Mouse (Mus musculus) thymus, adult 2 months (tissue): ENCODE measurements around the gene Szt2. TPM values are rescaled to one million over a fixed set of nuclear protein-coding genes. Genes with fewer than 3 reads are reported as not detected.

Experiments used
- DNase-seq: peaks from one replicate; pipeline ENCODE4 v3.0.0; 2021
- H3K27ac ChIP-seq: fragments of 200-500 bp; 2 replicates; pipeline ENCODE4 v1.5.1; 2012; ENCODE audit warnings: low read length, control low read depth; ENCODE audit not compliant: control insufficient read depth, insufficient read depth
- H3K27me3 ChIP-seq: fragments of 200-500 bp; 2 replicates; pipeline ENCODE4 v1.6.1; 2012; ENCODE audit warnings: mild to moderate bottlenecking, low read length, moderate library complexity, mixed read lengths; ENCODE audit not compliant: control insufficient read depth, insufficient read depth
- H3K36me3 ChIP-seq: fragments of 200-500 bp; 2 replicates; pipeline ENCODE4 v1.6.1; 2012; ENCODE audit warnings: mild to moderate bottlenecking, low read length, moderate library complexity; ENCODE audit not compliant: control insufficient read depth, insufficient read depth
- H3K4me1 ChIP-seq: fragments of 200-500 bp; replicated peaks from 2 replicates; pipeline ENCODE4 v1.6.1; 2012; ENCODE audit warnings: low read length; ENCODE audit not compliant: control insufficient read depth, insufficient read depth
- H3K4me3 ChIP-seq: fragments of 200-500 bp; 2 replicates; pipeline ENCODE4 v1.5.1; 2012; ENCODE audit warnings: mild to moderate bottlenecking, low read length, control low read depth, moderate library complexity; ENCODE audit not compliant: control insufficient read depth, insufficient read depth
- CTCF ChIP-seq: fragments of 200-500 bp; IDR thresholded peaks from 2 replicates; pipeline ENCODE4 v1.5.1; 2012; ENCODE audit warnings: mild to moderate bottlenecking, control low read depth, low read length, moderate library complexity, borderline replicate concordance; ENCODE audit not compliant: control insufficient read depth, poor library complexity, insufficient read depth; ENCODE audit errors: extremely low read depth
- POLR2A ChIP-seq: fragments of 200-500 bp; IDR thresholded peaks from 2 replicates; pipeline ENCODE4 v1.6.1; 2012; ENCODE audit warnings: mild to moderate bottlenecking, low read length, control low read depth, moderate library complexity; ENCODE audit not compliant: control insufficient read depth, poor library complexity, insufficient read depth; ENCODE audit errors: extremely low read depth
- WGBS: fragments of 180-500 bp; shearing (Covaris S2); methylation state at CpG from one replicate; pipeline ENCODE4 v1.1.7; 2018; 5-methylcytosine and 5-hydroxymethylcytosine counted together
- polyA plus RNA-seq: library from polyadenylated mRNA; depleted of rRNA; stranded (reverse); fragments of >200 nt; gene quantifications from 2 replicates; pipeline ENCODE4 v1.2.3, GENCODE M21; 2012

Gene Szt2
- polyA plus RNA-seq, 1 experiment = 90.6 TPM

- no peak for DNase-seq
- Histone ChIP-seq H3K4me1 (peaks cover 17% of the 10 kb centered on the region), H3K27me3 (no peaks in the 10 kb centered on the region), H3K27ac (peak overlapping the region; percentile 28; the same call in 1 of the 2 replicates), H3K36me3 (peaks cover 18% of the 10 kb centered on the region), H3K4me3 (peak overlapping the region; percentile 79)
- WGBS = 13% methylated on average over 5 of the region's 5 CpGs
- TF ChIP-seq CTCF = no peak
- TF ChIP-seq POLR2A = no peak
Measured at GRCm38 (mm10) chr4:118427415-118427767, 18.3 kb upstream of the Szt2 start.

- H3K4me3 ChIP-seq = no peak overlapping the region
- no peak overlapping the region for H3K27ac ChIP-seq
- H3K4me1 ChIP-seq = peaks cover 17% of the 10 kb centered on the region
- 93% methylated on average over 1 of the region's 1 CpGs for WGBS
- peaks cover 3% of the 10 kb centered on the region for H3K36me3 ChIP-seq
- no peak for DNase-seq
- no peak for TF ChIP-seq POLR2A
- TF ChIP-seq CTCF = no peak
- no peaks in the 10 kb centered on the region for H3K27me3 ChIP-seq
Measured at GRCm38 (mm10) chr4:118425374-118425773, 16.3 kb upstream of the Szt2 start.

GRCm38 (mm10) chr4:118424541-118425160 lies 15.6 kb upstream of the Szt2 start:
- H3K4me1 ChIP-seq = peaks cover 15% of the 10 kb centered on the region
- TF ChIP-seq POLR2A (no peak), CTCF (no peak)
- no peak for DNase-seq
- no peak overlapping the region for H3K4me3 ChIP-seq
- no peaks in the 10 kb centered on the region for H3K27me3 ChIP-seq
- H3K36me3 ChIP-seq = peaks cover 3% of the 10 kb centered on the region; the same call in 1 of the 2 replicates
- H3K27ac ChIP-seq = no peak overlapping the region
- WGBS = 94% methylated on average over 4 of the region's 4 CpGs

- H3K27ac ChIP-seq = no peak overlapping the region
- H3K27me3 ChIP-seq = no peaks in the 10 kb centered on the region
- H3K36me3 ChIP-seq = peaks cover 17% of the 10 kb centered on the region
- WGBS = 100% methylated on average over 3 of the region's 3 CpGs
- H3K4me1 ChIP-seq = no peaks in the 10 kb centered on the region
- TF ChIP-seq CTCF (no peak), POLR2A (no peak)
- DNase-seq = no peak
- no peak overlapping the region for H3K4me3 ChIP-seq
Measured at GRCm38 (mm10) chr4:118421384-118421783, 12.3 kb upstream of the Szt2 start.

GRCm38 (mm10) chr4:118417112-118417797 lies 8.2 kb upstream of the Szt2 start:
- TF ChIP-seq CTCF (no peak), POLR2A (no peak)

GRCm38 (mm10) chr4:118416329-118416728 lies 7.3 kb upstream of the Szt2 start:
- no peak for DNase-seq
- Histone ChIP-seq H3K4me1 (no peaks in the 10 kb centered on the region), H3K4me3 (no peak overlapping the region), H3K27me3 (no peaks in the 10 kb centered on the region), H3K36me3 (peaks cover 54% of the 10 kb centered on the region), H3K27ac (no peak overlapping the region)
- TF ChIP-seq CTCF (no peak), POLR2A (no peak)
- WGBS = 98% methylated on average over 5 of the region's 5 CpGs

More at GRCm38 (mm10) chr4:118417112-118417797, 8.2 kb upstream of the Szt2 start:
- Histone ChIP-seq H3K27me3 (no peaks in the 10 kb centered on the region), H3K4me3 (no peak overlapping the region), H3K36me3 (peaks cover 50% of the 10 kb centered on the region), H3K27ac (no peak overlapping the region), H3K4me1 (no peaks in the 10 kb centered on the region)
- no peak for DNase-seq
- 94% methylated on average over 13 of the region's 13 CpGs for WGBS

GRCm38 (mm10) chr4:118415779-118416178 lies 6.7 kb upstream of the Szt2 start:
- no peak for DNase-seq
- H3K27me3 ChIP-seq = no peaks in the 10 kb centered on the region
- no peak overlapping the region for H3K4me3 ChIP-seq
- 90% methylated on average over 2 of the region's 2 CpGs for WGBS
- H3K36me3 ChIP-seq = peaks cover 53% of the 10 kb centered on the region
- TF ChIP-seq POLR2A = no peak
- TF ChIP-seq CTCF = no peak
- no peak overlapping the region for H3K27ac ChIP-seq
- H3K4me1 ChIP-seq = no peaks in the 10 kb centered on the region
